Mouse (Mus musculus) CD4-positive, CD25-positive, alpha-beta regulatory T cell, adult 4 months (primary cell): ENCODE results near the gene Timeless. TPM values are rescaled to one million over a fixed set of nuclear protein-coding genes. Genes with fewer than 3 reads are reported as not detected.
A peak's percentile ranks its signal among the peaks of the same experiment; 100 is the strongest.
"Not testable (repeated sequence)": the region's sequence is repeated elsewhere in the genome, so short reads cannot be mapped to it uniquely, and the experiment has no call there.

Experiments used
- ATAC-seq: one replicate; pipeline ENCODE4 v1.8.0; 2017
- polyA plus RNA-seq, 2 experiments: library from polyadenylated mRNA; unstranded; fragments of 100-300 nt; shearing (Covaris generic); gene quantifications; one replicate each; pipeline ENCODE4 v1.2.1; 2017

The Timeless gene
- 10 to 100 TPM; 28.0 to 42.5 TPM for polyA plus RNA-seq

GRCm38 (mm10) chr10:128231697-128232419 is at the start of gene Timeless:
Gene Timeless, plus strand, starts transcription at chr10:128232065.
- ATAC-seq, result peak; percentile 74

DNA sequence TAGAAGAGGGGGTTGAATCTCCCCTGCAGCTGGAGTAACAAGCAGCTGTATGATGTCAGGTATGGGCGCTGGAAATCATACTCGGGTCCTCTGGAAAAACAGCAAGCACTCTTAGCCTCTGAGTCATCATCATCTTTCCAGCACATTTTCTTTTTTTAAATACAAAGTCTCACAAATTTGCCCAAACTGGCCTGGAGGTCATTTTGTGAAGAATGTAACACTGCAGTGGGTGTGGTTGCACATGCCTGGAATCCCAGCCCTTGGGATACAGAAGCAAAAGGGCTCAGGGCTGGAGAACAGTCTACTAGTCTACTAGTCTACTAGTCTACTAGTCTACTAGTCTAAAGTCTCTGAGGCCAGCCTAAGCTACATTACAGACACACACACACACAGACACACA is 47.6 kb upstream of the Timeless start:
- no peak for ATAC-seq

- ATAC-seq, result no peak
Measured at GRCm38 (mm10) chr10:128185277-128185940, 46.5 kb upstream of the Timeless start.

DNA sequence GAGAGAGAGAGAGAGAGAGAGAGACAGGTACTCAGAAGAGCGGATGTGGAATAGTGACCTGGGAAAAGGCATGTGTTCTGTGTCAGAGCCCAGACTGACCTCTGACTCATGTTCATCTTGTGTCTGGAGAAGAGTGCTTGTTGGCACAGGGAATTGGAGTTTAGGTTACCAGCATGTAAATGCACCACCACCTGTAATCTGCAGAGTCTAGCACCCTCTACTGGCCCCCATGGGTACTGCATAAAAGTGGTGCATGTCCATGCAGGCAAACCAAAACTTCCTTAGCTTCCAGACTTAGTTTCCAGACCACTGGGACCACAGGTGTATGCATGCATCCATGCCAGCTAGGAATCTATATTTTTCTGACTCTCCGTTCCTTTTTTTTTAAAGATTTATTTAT is 45.9 kb upstream of the Timeless start:
- peak; percentile 78 for ATAC-seq

GRCm38 (mm10) chr10:128187181-128187605 is 44.7 kb upstream of the Timeless start:
- no peak for ATAC-seq

- peak; percentile 63 for ATAC-seq
Measured at GRCm38 (mm10) chr10:128188242-128188877, 43.5 kb upstream of the Timeless start.

DNA sequence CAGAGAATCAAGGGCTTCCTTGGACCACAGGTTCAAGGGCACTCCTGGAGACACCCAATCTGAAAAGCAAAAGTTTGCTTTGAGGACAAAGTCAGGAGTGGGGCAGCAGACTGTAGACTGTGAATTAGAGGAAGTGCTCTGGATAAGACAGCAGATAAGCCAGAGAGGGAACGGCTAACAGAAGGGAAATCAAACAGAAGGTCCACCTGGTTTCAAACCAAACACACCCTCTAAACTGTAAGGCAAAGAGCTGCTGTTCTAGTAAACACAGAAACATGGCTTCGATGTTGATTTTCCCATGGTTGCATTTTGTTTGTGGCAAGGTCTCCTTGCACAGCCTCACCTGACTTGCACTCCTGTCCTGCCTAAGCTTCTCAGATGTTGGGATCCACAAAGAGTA is 40.4 kb upstream of the Timeless start:
- no peak for ATAC-seq

DNA sequence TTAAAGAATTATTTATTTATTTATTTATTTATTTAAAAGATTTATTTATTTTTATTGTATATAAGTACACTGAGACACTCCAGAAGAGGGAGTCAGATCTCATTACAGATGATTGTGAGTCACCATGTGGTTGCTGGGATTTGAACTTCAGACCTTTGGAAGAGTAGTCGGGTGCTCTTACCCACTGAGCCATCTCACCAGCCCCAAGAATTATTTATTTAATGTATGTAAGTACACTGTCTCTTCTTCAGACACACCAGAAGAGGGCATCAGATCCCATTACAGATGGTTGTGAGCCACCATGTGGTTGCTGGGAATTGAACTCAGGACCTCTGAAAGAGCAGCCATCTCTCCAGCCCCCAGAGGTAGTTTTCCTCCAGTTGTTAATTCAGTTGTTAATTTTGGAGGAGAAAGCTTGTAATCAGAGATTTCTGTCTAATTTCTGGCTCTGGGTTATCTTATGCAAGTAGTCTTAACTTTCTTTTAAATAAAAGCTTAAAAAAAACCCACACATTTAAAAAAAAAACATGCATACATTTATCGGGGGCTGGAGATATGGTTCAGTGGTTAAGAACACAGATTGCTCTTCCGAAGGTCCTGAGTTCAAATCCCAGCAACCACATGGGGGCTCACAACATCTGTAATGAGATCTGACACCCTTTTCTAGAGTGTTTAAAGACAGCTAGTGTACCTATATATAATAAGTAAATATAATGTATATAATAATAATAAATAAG is 39.7 kb upstream of the Timeless start:
- ATAC-seq, result not testable (repeated sequence)

- no peak for ATAC-seq
Measured at GRCm38 (mm10) chr10:128193113-128193512, 38.8 kb upstream of the Timeless start.

GRCm38 (mm10) chr10:128194024-128194550 is 37.8 kb upstream of the Timeless start, which contains the start of gene Gls2:
Gene Gls2, plus strand, starts transcription at chr10:128194457.
- peak; percentile 88 for ATAC-seq

DNA sequence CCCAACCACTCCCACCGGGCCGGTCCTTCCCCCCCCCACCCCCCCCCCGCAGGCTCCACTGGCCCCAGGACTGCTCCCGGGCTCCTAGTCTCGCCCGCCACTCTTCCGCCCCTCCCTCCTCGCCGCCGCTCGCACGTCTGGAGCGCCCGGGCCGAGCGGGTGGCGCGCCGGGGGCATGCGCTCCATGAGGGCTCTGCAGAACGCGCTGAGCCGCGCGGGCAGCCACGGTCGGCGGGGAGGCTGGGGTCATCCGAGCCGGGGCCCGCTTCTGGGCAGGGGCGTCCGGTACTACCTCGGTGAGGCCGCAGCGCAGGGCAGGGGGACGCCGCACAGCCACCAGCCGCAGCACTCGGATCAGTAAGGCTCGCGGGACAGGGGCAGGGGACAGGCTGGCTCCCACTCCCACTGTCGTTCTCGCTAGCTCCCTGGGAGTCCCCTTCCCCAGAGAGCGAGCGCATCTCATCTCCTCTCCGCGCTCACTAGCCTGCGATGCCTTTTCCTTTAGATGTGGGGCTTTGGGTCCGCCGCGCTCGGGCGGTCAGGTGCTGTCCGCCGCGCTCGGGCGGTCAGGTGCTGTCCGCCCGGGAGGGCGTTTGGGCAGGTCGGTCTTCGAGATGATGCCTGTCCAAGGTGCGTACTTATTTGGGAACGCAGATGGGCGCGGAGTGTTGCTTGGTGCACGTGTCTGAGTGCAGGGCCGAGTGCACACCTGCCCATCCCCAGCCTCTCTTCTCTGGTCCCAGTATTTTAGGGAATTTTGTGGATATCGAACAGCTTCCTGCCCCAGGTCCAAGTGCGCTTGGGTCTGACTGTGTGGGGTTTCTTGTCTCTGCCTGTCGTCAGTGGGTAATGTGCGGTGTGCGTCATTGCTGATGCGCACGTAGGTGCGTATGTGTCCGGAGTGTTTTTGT is 37.1 kb upstream of the Timeless start:
- peak; percentile 52 for ATAC-seq

DNA sequence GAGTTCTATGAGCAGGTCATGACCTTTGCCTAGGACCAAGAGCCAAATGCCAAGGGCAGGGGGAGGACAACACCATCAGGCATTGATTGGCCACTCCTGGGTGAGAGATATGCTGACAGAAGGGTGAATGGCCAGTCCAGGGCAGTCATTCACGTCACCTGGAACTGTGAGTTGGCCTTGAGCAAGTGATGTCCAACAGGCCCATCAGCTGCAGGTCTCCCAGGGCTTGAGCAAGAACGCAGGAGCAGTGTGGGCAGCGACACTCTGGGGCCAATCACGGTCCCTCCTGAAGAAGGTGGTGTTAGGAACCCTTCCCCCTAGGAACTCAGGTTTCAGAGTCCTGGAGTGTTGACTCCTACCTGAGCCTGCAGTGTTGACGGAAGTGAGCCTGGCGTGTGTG is 30.0 kb upstream of the Timeless start:
- no peak for ATAC-seq

- ATAC-seq, result no peak
Measured at GRCm38 (mm10) chr10:128204941-128205340, 26.9 kb upstream of the Timeless start.

GRCm38 (mm10) chr10:128208326-128208725 is 23.5 kb upstream of the Timeless start:
- no peak for ATAC-seq

DNA sequence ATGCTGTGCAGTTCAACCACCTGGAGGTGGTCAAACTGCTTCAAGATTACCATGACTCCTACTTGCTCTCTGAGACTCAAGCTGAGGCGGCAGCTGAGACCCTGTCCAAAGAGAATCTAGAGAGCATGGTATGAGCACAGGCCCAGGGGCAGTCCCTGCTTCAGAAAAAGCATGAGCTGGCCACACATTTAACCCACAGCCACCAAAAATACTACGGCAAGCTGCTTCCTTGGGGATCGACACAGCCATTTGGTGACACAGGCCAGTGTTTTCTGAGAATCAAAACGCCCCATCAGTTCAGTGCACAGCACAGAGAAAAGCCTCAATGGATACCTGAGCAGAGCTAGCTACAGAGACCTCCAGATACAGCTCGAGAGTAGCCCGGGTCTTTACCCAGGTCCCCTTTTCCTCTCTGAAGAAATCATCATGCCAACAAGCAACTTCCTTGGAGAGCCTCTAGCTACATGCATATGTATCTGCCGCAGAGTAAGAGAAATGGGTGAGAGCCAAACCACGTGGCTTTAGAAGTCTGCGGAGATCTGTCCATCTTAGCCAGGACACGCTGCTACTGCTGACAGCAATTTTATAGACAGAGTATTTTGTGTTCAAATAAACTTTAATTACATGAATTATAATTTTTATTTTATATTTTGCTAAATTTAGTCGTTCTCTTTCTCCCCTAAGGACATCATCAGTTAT is 22.4 kb upstream of the Timeless start:
- no peak for ATAC-seq

DNA sequence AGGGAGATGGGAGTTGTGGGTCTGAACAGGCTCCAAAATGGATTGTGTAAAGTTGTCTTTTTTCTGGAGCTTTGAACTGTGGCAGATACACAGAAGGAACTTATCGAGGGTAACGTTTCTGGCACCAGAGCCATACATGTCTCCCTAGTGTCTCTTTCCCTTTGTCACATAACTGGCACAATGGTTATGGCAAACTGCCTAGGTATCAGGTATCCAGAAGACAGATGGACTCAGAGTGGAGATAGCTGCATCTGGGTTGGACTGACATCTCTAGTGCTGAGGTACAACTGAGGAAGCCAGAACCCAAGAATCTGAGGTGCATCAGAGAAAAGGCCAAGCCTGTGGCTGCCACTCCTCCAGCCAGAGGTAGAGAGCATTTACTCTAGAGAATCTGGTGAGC is 21.7 kb upstream of the Timeless start:
- ATAC-seq, result no peak

- ATAC-seq, result no peak
Measured at GRCm38 (mm10) chr10:128210954-128211353, 20.9 kb upstream of the Timeless start.

DNA sequence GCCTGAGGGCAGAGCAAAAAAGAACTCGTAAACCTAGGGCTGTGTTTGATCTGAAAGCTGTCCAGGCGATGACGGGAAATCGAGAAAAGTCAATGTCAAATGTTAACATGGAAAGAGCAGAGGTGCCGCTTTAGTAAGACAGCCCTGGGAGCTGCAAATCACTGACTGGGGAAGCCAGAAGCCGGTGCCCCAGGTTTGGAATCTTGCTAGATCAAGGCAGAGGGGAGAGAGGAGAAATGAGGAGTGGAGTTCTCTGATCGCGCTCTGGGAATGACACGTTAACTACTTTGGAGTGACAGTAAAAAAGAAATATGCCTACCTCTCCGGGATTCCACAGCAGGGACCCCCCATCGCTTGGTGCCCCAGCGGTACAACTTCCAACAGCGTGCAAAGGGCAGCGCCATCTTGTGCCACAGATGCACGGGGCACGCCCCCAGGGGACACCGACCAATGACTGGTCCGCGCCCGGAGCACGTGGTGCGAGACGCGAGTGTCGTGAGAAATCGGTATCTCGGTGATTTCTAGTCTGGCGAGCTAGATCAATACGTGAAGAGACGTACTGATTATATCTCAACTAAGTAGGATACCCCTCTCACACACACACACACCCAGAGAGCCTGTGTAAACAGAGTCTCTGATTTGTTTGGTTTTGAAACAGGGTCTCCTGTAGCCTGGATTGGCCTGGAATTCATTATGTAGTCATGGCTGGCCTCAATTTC is 20.3 kb upstream of the Timeless start, which contains the start of gene Spryd4:
Gene Spryd4 (minus strand): TSS at position 418 of the 719 bp plus-strand sequence.
- peak; percentile 96 for ATAC-seq

DNA sequence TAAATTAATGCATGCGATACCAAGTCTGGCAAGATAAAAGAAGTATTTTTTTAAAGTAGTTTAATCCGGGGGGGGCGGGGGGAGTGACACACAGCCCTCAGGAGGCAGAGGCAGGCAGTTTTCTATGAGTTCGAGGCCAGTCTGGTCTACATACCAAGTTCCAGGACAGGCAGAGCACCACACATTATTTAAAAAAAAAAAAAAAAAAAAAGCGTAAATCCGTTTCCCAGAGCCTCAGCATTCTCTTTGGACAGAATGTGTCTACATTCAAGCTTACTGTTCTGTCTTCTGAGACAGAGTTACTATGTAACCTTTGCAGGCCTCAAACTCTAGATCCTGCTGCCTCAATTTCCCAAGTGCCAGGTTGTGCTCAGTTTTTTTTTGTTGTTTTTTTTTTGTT is 19.7 kb upstream of the Timeless start:
- ATAC-seq, result no peak

DNA sequence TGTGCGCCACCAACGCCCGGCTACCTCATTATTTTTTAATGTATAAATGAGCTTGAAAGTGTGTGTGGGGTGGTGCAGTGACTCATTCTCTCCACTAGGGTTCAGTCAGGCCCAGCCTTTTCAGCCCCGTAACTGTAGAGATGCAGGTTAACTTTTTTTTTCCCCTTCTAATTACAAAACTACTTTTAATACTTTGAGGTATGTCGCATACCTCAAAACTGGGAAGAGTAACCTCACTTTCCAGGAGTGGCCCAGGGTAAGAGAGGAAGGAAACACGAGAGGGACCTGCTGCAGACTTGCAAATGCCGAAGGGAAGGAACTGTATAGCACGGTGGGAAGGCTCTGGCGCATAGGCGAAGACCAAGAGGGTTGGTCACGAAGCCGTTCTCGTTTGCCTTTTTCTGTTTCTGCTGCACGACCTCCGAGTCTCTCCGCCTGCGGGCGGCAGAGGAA is 19.0 kb upstream of the Timeless start:
- ATAC-seq, result peak; percentile 76
